Mouse (Mus musculus): Measurements from ENCODE around the gene Apod.

DNA sequence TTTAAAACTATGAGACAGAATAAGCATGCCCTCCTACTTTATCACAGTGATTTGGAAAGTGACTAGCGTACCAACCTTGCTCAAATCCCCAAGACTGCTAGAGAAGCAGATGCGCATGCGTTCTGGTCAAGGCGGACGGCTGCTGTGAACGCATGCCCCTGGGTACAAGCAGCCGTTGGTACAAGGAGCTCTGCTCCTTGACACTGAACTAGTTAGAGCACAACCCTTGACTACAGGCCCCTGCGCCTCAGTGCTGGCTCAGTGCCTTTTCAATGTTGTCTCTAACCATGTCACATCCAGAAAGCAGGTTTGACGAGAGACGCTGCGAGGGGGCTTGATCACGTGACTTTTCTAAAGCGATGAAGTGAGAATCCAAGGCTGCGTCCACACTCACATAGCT lies 10.5 kb upstream of the Apod start:
- TF ChIP-seq HCFC1 (IDR thresholded peaks at IDR 0.05; ENCODE audit: low read depth, low read length) (no peak), ETS1 (conservative IDR thresholded peaks at IDR 0.05; ENCODE audit: low read depth, low read length) (no peak), CTCF (conservative IDR thresholded peaks at IDR 0.05 in 1 of 2, IDR thresholded peaks at IDR 0.05 in 1 of 2; ENCODE audit: low read depth in 2 of 2, low read length in 2 of 2) (no peak), JUN (IDR thresholded peaks at IDR 0.05; ENCODE audit: insufficient read depth, low read depth, low read length) (no peak), POLR2A (IDR thresholded peaks at IDR 0.05; ENCODE audit: low read depth, low read length) (no peak), IRF4 (IDR thresholded peaks at IDR 0.05; ENCODE audit: low read depth, low read length) (no peak), CHD2 (IDR thresholded peaks at IDR 0.05; ENCODE audit: low read length) (no peak), MAZ (IDR thresholded peaks at IDR 0.05; ENCODE audit: low read depth, low read length) (no peak), PAX5 (IDR thresholded peaks at IDR 0.05; ENCODE audit: low read length) (no peak), RCOR1 (conservative IDR thresholded peaks at IDR 0.05; ENCODE audit: low read depth, low read length) (no peak), TCF12 (IDR thresholded peaks at IDR 0.05; ENCODE audit: low read depth, low read length) (no peak), MXI1 (IDR thresholded peaks at IDR 0.05; ENCODE audit: low read depth, low read length) (no peak), MAX (IDR thresholded peaks at IDR 0.05; ENCODE audit: low read length) (no peak)
